In genomic region chrX:48519549-48520085, GRCm38 (mm10) we compare ENCODE assay signal across 8 mouse cellular contexts. TPM values are rescaled to one million over a fixed set of nuclear protein-coding genes. Genes with fewer than 3 reads are reported as not detected.
DNase-seq lines count a peak whose midpoint lies in the region; ATAC-seq and TF ChIP-seq lines count a peak whose summit lies in the region.

No protein-coding gene starts in this region.

- peak overlapping the region; percentile 50 for H3K9ac ChIP-seq in lung, embryonic 14.5 days
- peak overlapping the region; percentile 40 for H3K9ac ChIP-seq in intestine, embryonic 14.5 days (ENCODE audit: low read length)

- no peaks in the 10 kb centered on the region for H3K36me3 ChIP-seq in lung, embryonic 14.5 days (ENCODE audit: insufficient read depth)
- no peaks in the 10 kb centered on the region for H3K36me3 ChIP-seq in intestine, embryonic 14.5 days (ENCODE audit: control insufficient read depth, insufficient read depth, low read length)

- H3K9me3 ChIP-seq in lung, embryonic 14.5 days (ENCODE audit: low read depth, low read length) = no peaks in the 10 kb centered on the region
- H3K9me3 ChIP-seq in intestine, embryonic 14.5 days (ENCODE audit: control insufficient read depth, low read length) = no peaks in the 10 kb centered on the region

- no peak for TF ChIP-seq POLR2A in cerebellum, adult 2 months (IDR thresholded peaks at IDR 0.05; ENCODE audit: borderline replicate concordance, insufficient read depth, low read length)

- ATAC-seq in lung, embryonic 14.5 days (ENCODE audit: insufficient read depth) = peak; percentile 40; the same call in 1 of the 2 replicates
- peak; percentile 38 for ATAC-seq in intestine, embryonic 14.5 days (replicated peaks; ENCODE audit: low FRiP score, low TSS enrichment, low read depth)

- peak; percentile 27 to 61 for DNase-seq in cerebellum, adult 2 months
- no peak for DNase-seq in cerebellum, postnatal 4 days (ENCODE audit: low spot score in 2 of 2)
- DNase-seq in lung, embryonic 14.5 days = no peak
- DNase-seq in lung, postnatal 4 days = no peak
- peak; percentile 55 for DNase-seq in intestine, embryonic 14.5 days (ENCODE audit: low spot score)
- peak; percentile 14 for DNase-seq in neural tube, embryonic 10.5 days (ENCODE audit: extremely low spot score, low spot score)
- no peak for DNase-seq in testis, postnatal 14 days (ENCODE audit: low spot score)
- no peak for DNase-seq in gastrocnemius, postnatal 14 days

- H3K27ac ChIP-seq in cerebellum, adult 2 months (ENCODE audit: insufficient read depth, low read length) = peak overlapping the region; percentile 49
- no peak overlapping the region for H3K27ac ChIP-seq in lung, embryonic 14.5 days (ENCODE audit: low read depth)
- H3K27ac ChIP-seq in intestine, embryonic 14.5 days (ENCODE audit: low read depth) = no peak overlapping the region

- H3K4me3 ChIP-seq in cerebellum, adult 2 months (replicated peaks; ENCODE audit: insufficient read depth, low read depth, low read length) = peak overlapping the region; percentile 70
- peak overlapping the region; percentile 43 for H3K4me3 ChIP-seq in lung, embryonic 14.5 days (ENCODE audit: low read depth, low read length)
- peak overlapping the region; percentile 44 for H3K4me3 ChIP-seq in intestine, embryonic 14.5 days (ENCODE audit: low read depth, low read length)

- H3K27me3 ChIP-seq in cerebellum, adult 2 months (ENCODE audit: control insufficient read depth, insufficient read depth, low read length) = no peaks in the 10 kb centered on the region
- H3K27me3 ChIP-seq in lung, embryonic 14.5 days (ENCODE audit: insufficient read depth, low read length) = no peaks in the 10 kb centered on the region
- H3K27me3 ChIP-seq in intestine, embryonic 14.5 days (replicated peaks; ENCODE audit: control insufficient read depth, insufficient read depth, low read length) = no peaks in the 10 kb centered on the region

- intact Hi-C loops in gastrocnemius, postnatal 14 days (cut with DNase I; ENCODE audit: low total_unique reads) = no loop called here

- 8% methylated on average over 20 of the region's 20 CpGs for WGBS in cerebellum, adult 2 months
- WGBS in lung, embryonic 14.5 days = 14% methylated on average over 20 of the region's 20 CpGs
- 18% methylated on average over 20 of the region's 20 CpGs for WGBS in intestine, embryonic 14.5 days

- no peaks in the 10 kb centered on the region for H3K4me1 ChIP-seq in cerebellum, adult 2 months (ENCODE audit: control insufficient read depth, insufficient read depth, low read length)
- no peaks in the 10 kb centered on the region for H3K4me1 ChIP-seq in lung, embryonic 14.5 days (ENCODE audit: insufficient read depth)
- H3K4me1 ChIP-seq in intestine, embryonic 14.5 days (replicated peaks; ENCODE audit: control insufficient read depth, insufficient read depth, low read length) = no peaks in the 10 kb centered on the region

- peak overlapping the region; percentile 75 for H3K4me2 ChIP-seq in lung, embryonic 14.5 days
- peak overlapping the region; percentile 71 for H3K4me2 ChIP-seq in intestine, embryonic 14.5 days (ENCODE audit: low read length)

- no peak for TF ChIP-seq CTCF in cerebellum, adult 2 months (IDR thresholded peaks at IDR 0.05; ENCODE audit: borderline replicate concordance, insufficient read depth, low read depth, low read length)
- no peak for TF ChIP-seq CTCF in lung, embryonic 14.5 days (IDR thresholded peaks at IDR 0.05; ENCODE audit: low read depth)

RNA-seq across cellular contexts. Expression of gene Rab33a, which starts 0.5 kb away (rescaled TPM):
- polyA plus RNA-seq in cerebellum, adult 2 months (2012; rRNA removed) = 52.6 and 55.0 TPM in 2 replicates
- polyA plus RNA-seq in lung, embryonic 14.5 days (2014; fragmentation: Nextera tagmentation; extraction: Ambion mirVana) = 1.7 and 1.9 TPM in 2 replicates
- 7.4 and 9.5 TPM in 2 replicates for polyA plus RNA-seq in intestine, embryonic 14.5 days (2014; fragmentation: Nextera tagmentation; extraction: Ambion mirVana)
- total RNA-seq in gastrocnemius, postnatal 14 days (2021) = under 1 TPM in 1 of 2 experiments, not detected in 1; 0.53 TPM

RNA-seq across cellular contexts. Expression of gene Aifm1, which starts 6.3 kb away (rescaled TPM):
- polyA plus RNA-seq in cerebellum, adult 2 months (2012; rRNA removed) = 36.7 and 40.0 TPM in 2 replicates
- 58.2 and 68.0 TPM in 2 replicates for polyA plus RNA-seq in lung, embryonic 14.5 days (2014; fragmentation: Nextera tagmentation; extraction: Ambion mirVana)
- 70.9 and 76.1 TPM in 2 replicates for polyA plus RNA-seq in intestine, embryonic 14.5 days (2014; fragmentation: Nextera tagmentation; extraction: Ambion mirVana)
- total RNA-seq in gastrocnemius, postnatal 14 days (2021) = 10 to 100 TPM; 46.3 to 53.6 TPM

RNA-seq across cellular contexts. Expression of gene Elf4, which starts 56.7 kb away (rescaled TPM):
- 0.36 and 0.38 TPM in 2 replicates for polyA plus RNA-seq in cerebellum, adult 2 months (2012; rRNA removed)
- 9.6 and 10.5 TPM in 2 replicates for polyA plus RNA-seq in lung, embryonic 14.5 days (2014; fragmentation: Nextera tagmentation; extraction: Ambion mirVana)
- 17.7 and 19.8 TPM in 2 replicates for polyA plus RNA-seq in intestine, embryonic 14.5 days (2014; fragmentation: Nextera tagmentation; extraction: Ambion mirVana)
- total RNA-seq in gastrocnemius, postnatal 14 days (2021) = 1 to 10 TPM; 3.9 to 4.7 TPM

Comparison
In these comparisons a context has a peak if more than half of its experiments do, and no peak if none do; other contexts are left out.
1. DNase-seq: peak in cerebellum, adult 2 months (2 of 2), intestine, embryonic 14.5 days (single experiment) and neural tube, embryonic 10.5 days (single experiment); none in cerebellum, postnatal 4 days (0 of 2), lung, embryonic 14.5 days (single experiment), lung, postnatal 4 days (0 of 2), testis, postnatal 14 days (single experiment) and gastrocnemius, postnatal 14 days (single experiment).
2. Peak in every context shown above with its lines, with median percentiles within 50 percentile points of each other: H3K4me3 ChIP-seq.